Mouse (Mus musculus): ENCODE data around the gene Plcg2.

Plcg2 gene

DNA sequence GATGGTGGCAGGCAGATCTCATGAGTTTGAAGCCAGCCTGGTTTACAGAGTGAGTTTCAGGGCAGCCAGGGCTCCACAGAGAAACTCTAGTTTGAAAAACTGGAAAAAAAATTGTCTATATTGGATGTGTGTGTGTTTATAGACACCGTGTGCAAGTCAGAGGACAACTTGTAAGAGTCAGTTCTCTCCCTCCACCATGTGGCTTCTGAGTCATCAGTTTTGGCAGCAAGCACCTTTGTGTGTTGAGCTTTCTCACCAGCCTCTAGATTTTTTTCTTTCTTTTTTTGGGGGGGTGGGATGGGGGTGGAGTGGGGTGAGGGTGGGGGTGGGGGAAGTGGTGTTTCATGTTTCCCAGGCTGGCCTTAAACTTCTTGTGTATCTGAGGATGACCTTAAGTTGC lies 12.8 kb upstream of the Plcg2 start:
- no peak for DNase-seq (ENCODE audit: low spot score)

DNA sequence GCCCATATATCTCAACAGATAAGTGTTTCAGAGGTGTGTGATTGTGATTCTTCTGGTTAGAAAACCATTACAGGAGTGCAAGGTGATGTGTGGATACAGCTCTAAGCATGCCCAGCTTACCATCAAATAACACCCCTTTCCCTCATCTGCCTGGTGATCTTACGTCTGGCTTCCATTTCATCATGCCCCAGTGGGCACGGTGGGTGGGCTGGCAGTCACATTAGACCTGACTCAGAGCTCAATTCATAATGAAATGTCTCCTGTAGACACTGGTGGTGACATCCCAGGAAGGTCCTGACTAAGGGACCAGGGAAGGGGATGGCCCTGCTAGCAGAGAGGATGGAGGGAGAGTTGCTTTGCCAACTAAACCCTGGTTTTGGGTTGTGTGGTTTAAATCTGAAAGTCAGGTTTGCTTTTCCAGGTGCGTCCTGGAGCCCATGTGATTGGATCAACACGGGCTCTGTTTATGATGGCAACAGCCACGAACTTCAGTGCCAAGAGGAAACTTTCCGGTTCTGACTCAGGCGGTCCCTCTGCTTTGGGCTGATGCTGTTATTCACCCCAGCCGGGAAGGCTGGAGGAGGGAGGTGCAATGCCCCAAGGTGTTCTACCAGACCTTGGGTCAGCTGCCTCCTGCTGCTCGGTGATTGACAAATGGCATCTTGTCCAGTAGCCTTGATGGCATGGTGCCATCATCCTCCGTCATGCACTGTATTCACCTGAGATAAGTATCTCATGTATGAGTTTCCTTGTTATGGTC lies 9.7 kb upstream of the Plcg2 start:
- DNase-seq (ENCODE audit: low spot score) = no peak

GRCm38 (mm10) chr8:117493543-117493942 lies 4.5 kb upstream of the Plcg2 start:
- no peak for DNase-seq (ENCODE audit: low spot score)

DNA sequence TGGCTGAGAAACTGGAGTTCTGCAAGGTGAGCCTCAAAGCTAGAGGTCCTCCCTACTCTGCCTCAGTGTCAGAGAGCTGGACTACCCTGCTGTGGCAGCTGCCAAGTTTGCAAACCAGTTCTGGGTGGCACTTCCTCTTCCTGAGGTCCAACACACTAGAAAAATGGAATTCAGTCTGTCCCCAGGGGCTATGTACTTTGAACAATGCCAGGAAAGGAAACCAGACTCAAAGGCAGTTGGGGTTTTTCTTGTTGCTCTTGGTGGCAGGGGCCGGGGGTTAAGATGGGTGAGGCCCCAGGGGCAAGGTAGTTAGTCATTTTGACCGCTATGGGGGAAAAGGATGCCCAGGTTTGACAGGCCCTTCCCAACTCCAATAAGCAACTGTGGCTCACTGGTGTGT lies 3.2 kb upstream of the Plcg2 start:
- no peak for DNase-seq (ENCODE audit: low spot score)

DNA sequence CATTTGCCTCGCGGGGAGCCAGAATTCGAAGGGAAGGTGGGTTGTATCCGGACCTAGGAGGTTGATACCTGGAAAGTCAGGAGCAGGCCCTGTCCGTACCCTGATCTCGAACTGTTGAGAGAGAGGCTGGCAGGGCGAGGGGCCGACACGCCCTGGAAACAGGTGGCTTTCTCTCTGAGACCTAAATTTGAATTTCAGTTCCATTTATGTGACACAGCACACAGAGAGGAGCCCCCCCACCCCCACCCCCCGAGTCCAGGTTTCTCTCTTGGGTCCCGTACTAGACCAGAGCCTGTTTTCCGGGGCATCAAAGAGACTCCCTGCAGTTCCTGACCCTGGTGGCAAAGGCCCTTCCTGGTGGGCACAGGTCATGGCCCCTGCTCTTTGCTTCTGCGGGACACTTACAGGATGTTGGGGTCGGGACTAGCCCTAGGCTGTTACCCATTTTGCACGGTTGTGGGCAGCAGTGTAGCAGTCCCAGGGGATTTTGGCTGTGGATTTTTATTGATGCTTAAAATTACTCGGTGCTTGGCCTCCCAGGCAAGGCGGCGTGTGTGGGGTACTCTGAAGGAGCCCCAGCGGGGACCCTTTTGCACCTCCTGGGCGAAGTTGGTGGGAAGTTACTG lies 937 bp downstream of the Plcg2 start:
- no peak for DNase-seq (ENCODE audit: low spot score)

- no peak for DNase-seq (ENCODE audit: low spot score)
These were observed 2.2 kb downstream of the Plcg2 start for GRCm38 (mm10) chr8:117500232-117500823.

- DNase-seq (ENCODE audit: low spot score) = no peak
These were observed 3.2 kb downstream of the Plcg2 start for GRCm38 (mm10) chr8:117501323-117501722.

DNA sequence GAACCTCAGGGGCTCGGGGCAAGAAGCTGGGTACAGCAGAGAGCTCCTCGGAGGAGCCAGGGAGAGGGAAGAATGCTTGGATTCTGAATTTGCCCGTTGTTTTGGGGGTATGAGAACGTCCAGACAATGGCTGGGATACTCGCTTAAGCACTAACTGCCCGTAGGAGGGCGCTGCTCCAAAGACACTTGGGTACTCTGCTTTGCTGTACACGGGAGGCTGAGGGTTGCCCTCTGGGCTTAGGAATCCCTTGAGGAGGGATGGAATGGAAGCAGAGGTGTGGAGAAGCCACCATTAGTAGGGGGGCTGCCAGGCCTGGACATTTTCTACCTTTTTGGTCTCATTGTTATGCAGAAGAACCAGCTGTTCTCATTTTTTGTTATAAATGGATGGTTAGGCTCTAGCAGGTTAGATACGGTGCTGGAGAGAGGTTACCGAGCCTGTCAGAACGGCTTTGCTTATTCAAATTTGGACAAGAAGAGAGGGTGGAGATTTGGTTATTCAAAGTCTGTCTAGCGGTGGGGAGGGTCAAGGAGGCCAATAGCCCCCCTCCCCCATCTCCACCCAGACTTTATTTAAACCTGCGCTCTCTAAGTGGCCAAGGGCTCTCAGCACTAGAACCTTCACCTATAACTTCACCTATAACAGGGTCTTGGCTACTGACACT lies 5.4 kb downstream of the Plcg2 start:
- DNase-seq (ENCODE audit: low spot score) = no peak

- no peak for DNase-seq (ENCODE audit: low spot score)
These were observed 9.6 kb downstream of the Plcg2 start for GRCm38 (mm10) chr8:117507703-117508102.

- DNase-seq (ENCODE audit: low spot score) = no peak
These were observed 18.9 kb downstream of the Plcg2 start for GRCm38 (mm10) chr8:117516876-117517565.

DNA sequence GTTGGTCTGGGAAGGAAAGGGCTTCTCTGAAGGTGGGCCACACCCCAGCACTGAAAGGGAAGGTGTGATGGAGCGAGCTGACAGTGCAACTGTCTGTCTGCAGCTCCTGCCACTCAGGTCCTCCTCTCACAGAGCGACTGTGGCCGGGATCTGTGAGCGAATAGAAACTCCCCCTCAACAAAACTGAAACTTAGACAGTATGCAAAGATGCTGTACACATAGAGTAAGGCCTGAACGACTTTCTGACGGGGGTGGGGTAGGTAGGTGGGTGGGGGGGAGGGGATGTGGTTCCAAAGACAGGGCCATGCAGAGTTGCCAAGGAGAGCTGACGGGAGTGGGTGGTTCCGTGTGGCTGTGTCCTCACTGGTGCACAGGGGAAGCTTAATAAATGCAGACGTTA lies 19.8 kb downstream of the Plcg2 start:
- no peak for DNase-seq (ENCODE audit: low spot score)

DNA sequence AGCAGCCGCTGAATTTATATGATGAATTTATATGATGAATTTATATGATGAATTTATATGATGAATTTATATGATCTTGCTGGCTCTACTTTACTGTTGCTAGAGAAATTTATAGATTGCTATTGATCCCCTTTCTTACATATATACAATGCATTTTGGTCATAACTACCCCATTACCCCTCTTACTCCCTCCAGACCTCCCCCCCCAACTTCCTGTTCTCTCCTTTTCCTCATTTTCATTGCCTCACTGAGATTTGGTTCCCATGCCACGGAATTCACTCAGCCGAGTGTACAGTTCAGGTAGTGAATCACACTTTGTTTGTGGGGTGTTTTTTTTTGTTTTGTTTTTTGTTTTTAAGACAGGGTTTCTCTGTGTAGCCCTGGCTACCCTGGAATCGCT lies 20.8 kb downstream of the Plcg2 start:
- no peak for DNase-seq (ENCODE audit: low spot score)

- no peak for DNase-seq (ENCODE audit: low spot score)
These were observed 28.1 kb downstream of the Plcg2 start for GRCm38 (mm10) chr8:117526185-117526584.

- DNase-seq (ENCODE audit: low spot score) = no peak
These were observed 29.9 kb downstream of the Plcg2 start for GRCm38 (mm10) chr8:117527983-117528382.

- no peak for DNase-seq (ENCODE audit: low spot score)
These were observed 31.1 kb downstream of the Plcg2 start for GRCm38 (mm10) chr8:117529177-117529576.

GRCm38 (mm10) chr8:117532381-117532972 lies 34.4 kb downstream of the Plcg2 start:
- DNase-seq (ENCODE audit: low spot score) = no peak

DNA sequence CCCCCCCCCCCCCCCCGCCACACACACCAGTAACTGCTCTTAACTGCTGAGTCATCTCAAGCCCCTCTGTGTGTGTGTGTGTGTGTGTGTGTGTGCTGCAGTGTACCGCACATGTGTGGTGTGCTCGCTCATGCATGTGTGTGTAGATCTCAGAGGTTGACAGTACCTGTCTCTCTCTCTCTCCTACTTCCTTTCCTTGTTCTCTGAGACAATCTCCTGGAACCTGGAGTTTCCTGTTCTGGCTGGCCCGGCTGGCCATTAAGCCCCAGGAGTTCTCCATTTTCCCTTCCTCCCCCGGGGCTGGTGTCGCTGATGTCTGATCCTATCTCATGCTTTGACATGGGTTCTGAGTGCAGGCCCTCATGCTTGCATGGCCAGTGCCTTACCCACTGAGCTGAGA lies 38.8 kb downstream of the Plcg2 start:
- DNase-seq (ENCODE audit: low spot score) = no peak

- DNase-seq (ENCODE audit: low spot score) = no peak
These were observed 39.7 kb downstream of the Plcg2 start for GRCm38 (mm10) chr8:117537751-117538150.

DNA sequence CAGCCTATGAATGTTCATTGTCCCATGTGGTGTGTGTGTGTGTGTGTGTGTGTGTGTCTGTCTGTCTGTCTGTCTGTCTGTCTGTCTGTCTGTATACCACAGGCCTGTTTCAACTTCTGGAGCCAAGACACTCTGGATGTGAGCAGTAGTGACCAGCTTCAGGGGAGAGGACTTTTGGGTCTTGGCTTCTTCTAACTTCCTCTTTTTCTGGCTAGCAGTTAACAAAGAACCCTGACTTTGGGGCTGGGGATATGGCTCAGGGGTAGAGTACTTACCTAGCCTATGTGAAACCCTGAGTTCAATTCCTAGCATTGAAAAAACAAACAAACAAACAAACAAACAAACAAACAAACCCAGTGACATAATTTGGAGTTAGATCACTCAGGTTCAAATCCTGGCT lies 44.9 kb downstream of the Plcg2 start:
- DNase-seq (ENCODE audit: low spot score) = no peak

DNA sequence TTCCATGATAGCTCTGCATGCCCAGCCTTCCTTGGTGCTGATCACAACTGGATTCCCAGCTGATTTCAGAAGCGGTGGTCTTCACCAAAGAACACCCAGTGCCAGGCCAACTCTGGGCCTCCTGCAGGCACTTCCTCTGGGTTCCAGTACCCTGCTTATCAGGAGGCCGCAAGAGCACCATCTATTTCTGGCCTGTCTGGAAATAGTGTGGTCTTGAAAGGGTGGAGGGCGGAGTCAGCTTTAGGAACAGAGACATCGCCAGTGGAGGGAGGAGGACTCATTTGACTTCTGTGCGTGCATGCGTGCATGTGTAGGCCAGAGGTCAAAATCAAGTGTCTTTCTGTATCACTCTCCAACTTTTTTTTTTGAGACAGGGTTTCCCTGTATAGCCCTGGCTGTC lies 45.7 kb downstream of the Plcg2 start:
- DNase-seq (ENCODE audit: low spot score) = no peak

DNA sequence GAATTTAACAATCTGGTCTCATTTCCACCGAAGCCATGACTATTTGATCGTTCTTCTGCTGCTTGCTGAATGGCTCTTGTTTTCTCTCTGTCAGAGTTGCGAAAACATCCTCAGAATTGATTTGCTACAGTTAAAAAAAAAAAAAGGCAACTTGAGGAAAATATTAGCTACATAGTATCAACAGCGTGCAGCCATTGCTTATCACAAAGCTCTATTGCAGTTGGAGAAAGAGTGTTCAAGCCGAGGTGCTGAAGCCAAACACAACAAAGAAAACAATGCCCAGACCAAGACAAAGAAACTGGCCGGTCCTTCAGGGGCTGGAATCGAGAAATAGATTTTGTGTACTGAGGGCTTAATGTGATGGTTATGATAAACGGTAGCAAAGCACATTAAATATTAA lies 47.0 kb downstream of the Plcg2 start:
- no peak for DNase-seq (ENCODE audit: low spot score)

DNA sequence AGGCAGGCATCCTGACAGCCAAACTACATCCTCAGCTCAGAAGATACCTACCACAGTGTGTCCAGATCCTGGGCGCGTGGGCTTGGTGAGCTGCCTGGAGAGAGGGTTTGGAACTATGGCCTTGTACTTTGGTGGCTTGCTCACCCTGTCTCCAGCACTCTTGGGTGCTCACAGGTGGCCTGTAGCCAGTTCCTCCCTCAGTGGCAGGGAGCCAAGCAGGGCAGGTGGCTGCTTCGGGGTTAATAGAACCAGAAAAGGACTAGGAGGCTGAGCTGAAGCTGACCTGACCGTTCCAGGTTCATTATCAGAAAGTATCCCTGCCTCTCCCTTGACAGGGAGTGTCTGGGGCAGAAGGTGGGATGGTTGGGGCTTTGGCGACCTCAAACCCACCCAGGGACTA lies 48.3 kb downstream of the Plcg2 start:
- DNase-seq (ENCODE audit: low spot score) = no peak
